ENCODE assay signal across 8 mouse cellular contexts in genomic region chr1:61055176-61055575, GRCm38 (mm10).
DNase-seq lines count a peak whose midpoint lies in the region; ATAC-seq and TF ChIP-seq lines count a peak whose summit lies in the region.

No protein-coding gene starts in this region.

- H3K4me1 ChIP-seq in ES-Bruce4 (ENCODE audit: control insufficient read depth, insufficient read depth, low read length), result no peaks in the 10 kb centered on the region
- H3K4me1 ChIP-seq in bone marrow macrophage, adult 2 months (ENCODE audit: control insufficient read depth, insufficient read depth, low read length), result no peaks in the 10 kb centered on the region
- no peaks in the 10 kb centered on the region for H3K4me1 ChIP-seq in forebrain, embryonic 13.5 days
- no peaks in the 10 kb centered on the region for H3K4me1 ChIP-seq in lung, postnatal 0 days (ENCODE audit: insufficient read depth, low read depth, low read length)

- no peaks in the 10 kb centered on the region for H3K27me3 ChIP-seq in ES-Bruce4 (ENCODE audit: control insufficient read depth, insufficient read depth, low read length, poor library complexity, severe bottlenecking)
- no peaks in the 10 kb centered on the region for H3K27me3 ChIP-seq in forebrain, embryonic 13.5 days
- no peaks in the 10 kb centered on the region for H3K27me3 ChIP-seq in lung, postnatal 0 days (replicated peaks; ENCODE audit: insufficient read depth, low read length)

- no peak overlapping the region for H3K4me3 ChIP-seq in ES-Bruce4 (ENCODE audit: low read depth, low read length)
- no peak overlapping the region for H3K4me3 ChIP-seq in bone marrow macrophage, adult 2 months (ENCODE audit: insufficient read depth, low read length)
- no peak overlapping the region for H3K4me3 ChIP-seq in forebrain, embryonic 13.5 days
- H3K4me3 ChIP-seq in lung, postnatal 0 days (ENCODE audit: low read depth, low read length), result no peak overlapping the region

- ATAC-seq in forebrain, embryonic 13.5 days, result 0 out of 2 replicates have a peak, but pooled peaks have one; percentile 48
- no peak for ATAC-seq in lung, postnatal 0 days

- 10% methylated on average over 8 of the region's 8 CpGs for WGBS in forebrain, embryonic 13.5 days
- 5% methylated on average over 8 of the region's 8 CpGs for WGBS in lung, postnatal 0 days

- TF ChIP-seq POLR2A in ES-Bruce4 (IDR thresholded peaks at IDR 0.05; ENCODE audit: insufficient read depth, low read length), result no peak
- no peak for TF ChIP-seq POLR2A in bone marrow macrophage, adult 2 months (IDR thresholded peaks at IDR 0.05; ENCODE audit: borderline replicate concordance, low read depth, low read length)

- TF ChIP-seq EP300 in ES-Bruce4 (IDR thresholded peaks at IDR 0.05; ENCODE audit: insufficient read depth, low read depth, low read length), result no peak
- TF ChIP-seq EP300 in lung, postnatal 0 days (IDR thresholded peaks at IDR 0.05), result no peak

- no peak overlapping the region for H3K27ac ChIP-seq in ES-Bruce4 (ENCODE audit: insufficient read depth, low read length)
- no peak overlapping the region for H3K27ac ChIP-seq in bone marrow macrophage, adult 2 months (ENCODE audit: insufficient read depth, low read depth, low read length)
- no peak overlapping the region for H3K27ac ChIP-seq in forebrain, embryonic 13.5 days
- H3K27ac ChIP-seq in lung, postnatal 0 days (ENCODE audit: low read length), result no peak overlapping the region

- no peaks in the 10 kb centered on the region for H3K36me3 ChIP-seq in ES-Bruce4 (ENCODE audit: control insufficient read depth, insufficient read depth, low read length, poor library complexity, severe bottlenecking)
- no peaks in the 10 kb centered on the region for H3K36me3 ChIP-seq in forebrain, embryonic 13.5 days (ENCODE audit: poor library complexity, severe bottlenecking)
- no peaks in the 10 kb centered on the region for H3K36me3 ChIP-seq in lung, postnatal 0 days (ENCODE audit: insufficient read depth, low read length)

- peak; percentile 77 for DNase-seq in heart, postnatal 4 days
- peak; percentile 38 to 63 for DNase-seq in layer of hippocampus, adult 8-10 months (ENCODE audit: low spot score in 2 of 2)
- peak; percentile 51 for DNase-seq in lung, postnatal 0 days (ENCODE audit: low spot score)
- DNase-seq in right cerebral cortex, adult 2 months (ENCODE audit: low spot score in 2 of 2), result peak; percentile 71 to 75
- DNase-seq in urinary bladder, postnatal 36 days (ENCODE audit: low spot score in 2 of 2), result peak; percentile 51 to 60

- peak; percentile 65 for TF ChIP-seq CTCF in ES-Bruce4 (IDR thresholded peaks at IDR 0.05; ENCODE audit: low read depth, low read length)
- TF ChIP-seq CTCF in bone marrow macrophage, adult 2 months (IDR thresholded peaks at IDR 0.05; ENCODE audit: low read depth, low read length), result peak; percentile 28; the same call in 1 of the 2 replicates
- TF ChIP-seq CTCF in lung, postnatal 0 days (IDR thresholded peaks at IDR 0.05), result peak; percentile 75

- H3K9me3 ChIP-seq in ES-Bruce4 (replicated peaks; ENCODE audit: control insufficient read depth, insufficient read depth, low read length, poor library complexity, severe bottlenecking), result no peaks in the 10 kb centered on the region
- H3K9me3 ChIP-seq in forebrain, embryonic 13.5 days (replicated peaks), result no peaks in the 10 kb centered on the region
- no peaks in the 10 kb centered on the region for H3K9me3 ChIP-seq in lung, postnatal 0 days (ENCODE audit: low read length)

- peak overlapping the region; percentile 27 for H3K4me2 ChIP-seq in forebrain, embryonic 13.5 days
- peak overlapping the region; percentile 17; the same call in 1 of the 2 replicates for H3K4me2 ChIP-seq in lung, postnatal 0 days (replicated peaks; ENCODE audit: low read depth, low read length)

- no peak overlapping the region for H3K9ac ChIP-seq in ES-Bruce4 (ENCODE audit: low read depth, poor library complexity, severe bottlenecking)
- no peak overlapping the region for H3K9ac ChIP-seq in forebrain, embryonic 13.5 days
- H3K9ac ChIP-seq in lung, postnatal 0 days (replicated peaks; ENCODE audit: low read depth), result no peak overlapping the region
